Mouse (Mus musculus): ENCODE results near the gene Hsd17b14. TPM values are rescaled to one million over a fixed set of nuclear protein-coding genes. Genes with fewer than 3 reads are reported as not detected.

Gene Hsd17b14
- polyA plus RNA-seq, 1 experiment = 0.37 TPM

DNA sequence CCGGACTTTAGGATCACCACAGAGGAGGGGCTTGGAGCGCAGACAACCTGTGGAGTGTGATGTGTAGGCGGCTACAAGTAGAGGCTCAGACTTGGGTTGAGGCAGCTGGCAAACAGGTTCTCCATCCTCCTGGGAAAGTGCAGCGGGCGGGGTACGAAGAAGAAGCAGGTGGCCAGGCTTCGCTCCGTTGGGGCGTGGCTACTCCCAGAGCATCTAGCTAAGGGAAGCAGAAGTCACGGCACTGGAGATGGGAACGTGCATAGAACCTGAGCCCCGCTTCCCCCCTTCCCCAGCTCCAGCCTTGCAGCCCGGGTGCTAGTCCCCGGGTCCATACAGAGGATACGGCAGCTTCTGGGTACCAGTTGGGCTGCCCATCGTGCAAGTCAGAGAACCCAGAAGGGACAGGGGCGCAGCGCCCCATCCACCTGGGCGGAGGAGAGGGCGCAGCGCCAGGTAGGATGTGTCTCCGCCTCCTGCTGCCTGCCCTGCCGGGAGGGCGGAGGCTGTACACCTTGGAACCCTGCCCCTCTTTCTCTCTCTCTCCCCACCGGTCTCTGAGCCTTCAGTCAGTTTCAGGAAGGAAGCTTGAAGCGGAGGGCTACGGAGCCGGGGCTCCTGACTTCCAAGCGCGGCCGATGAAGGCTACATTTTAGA lies 62.5 kb downstream of the Hsd17b14 start, which contains the start of gene Fut1:
Fut1 (plus strand) TSS at position 248 of the 654 bp plus-strand sequence.
- Histone ChIP-seq H3K27ac (ENCODE audit: control insufficient read depth, insufficient read depth, low read depth, low read length) (no peak within 1 kb of the TSS), H3K4me3 (ENCODE audit: control insufficient read depth, low read depth, low read length) (peak within 1 kb of the TSS; percentile 3), H3K4me1 (ENCODE audit: control insufficient read depth, insufficient read depth, low read length) (peaks cover 6% of the 10 kb centered on the region), H3K27me3 (ENCODE audit: control insufficient read depth, insufficient read depth, low read length) (no peaks in the 10 kb centered on the region), H3K36me3 (ENCODE audit: control insufficient read depth, insufficient read depth, low read length) (no peaks in the 10 kb centered on the region)
- TF ChIP-seq POLR2A (IDR thresholded peaks at IDR 0.05; ENCODE audit: control insufficient read depth, low read depth, low read length) (no peak), CTCF (IDR thresholded peaks at IDR 0.05; ENCODE audit: control insufficient read depth, insufficient read depth, insufficient replicate concordance, low read depth, low read length) (no peak)

Other genes with a start within 250 kb of the Hsd17b14 start
- 52.2 and 54.8 TPM in 2 replicates for gene Trpm4, start 221.1 kb upstream of the Hsd17b14 start, polyA plus RNA-seq (2012; rRNA removed)
- gene Hrc, start 219.6 kb upstream of the Hsd17b14 start, polyA plus RNA-seq (2012; rRNA removed) = 0.10 and 0.22 TPM in 2 replicates
- 1.1 and 1.2 TPM in 2 replicates for gene Ppfia3, start 187.9 kb upstream of the Hsd17b14 start, polyA plus RNA-seq (2012; rRNA removed)
- 5.7 and 7.3 TPM in 2 replicates for gene Lin7b, start 184.3 kb upstream of the Hsd17b14 start, polyA plus RNA-seq (2012; rRNA removed)
- 180 and 202 TPM in 2 replicates for gene Snrnp70, start 159.2 kb upstream of the Hsd17b14 start, polyA plus RNA-seq (2012; rRNA removed)
- gene Kcna7, start 149.2 kb upstream of the Hsd17b14 start, polyA plus RNA-seq (2012; rRNA removed) = 0.99 and 1.1 TPM in 2 replicates
- gene Ntf5, start 141.2 kb upstream of the Hsd17b14 start, polyA plus RNA-seq (2012; rRNA removed) = 0.19 and 0.25 TPM in 2 replicates
- gene Lhb, start 134.1 kb upstream of the Hsd17b14 start, polyA plus RNA-seq (2012; rRNA removed) = 32.8 and 38.1 TPM in 2 replicates
- 1.7 and 2.3 TPM in 2 replicates for gene Gys1, start 120.0 kb upstream of the Hsd17b14 start, polyA plus RNA-seq (2012; rRNA removed)
- 173 and 197 TPM in 2 replicates for gene Ruvbl2, start 116.8 kb upstream of the Hsd17b14 start, polyA plus RNA-seq (2012; rRNA removed)
- gene Ftl1, start 95.0 kb upstream of the Hsd17b14 start, polyA plus RNA-seq (2012; rRNA removed) = 152 and 188 TPM in 2 replicates
- 24.9 and 26.3 TPM in 2 replicates for gene Bax, start 88.0 kb upstream of the Hsd17b14 start, polyA plus RNA-seq (2012; rRNA removed)
- gene Tulp2, start 73.0 kb upstream of the Hsd17b14 start, polyA plus RNA-seq (2012; rRNA removed) = 879 and 1,010 TPM in 2 replicates
- gene Gm45808, start 68.1 kb upstream of the Hsd17b14 start, polyA plus RNA-seq (2012; rRNA removed) = 0.81 TPM in 1 of 2 replicates, not detected in the other
- 3.0 and 3.4 TPM in 2 replicates for gene Dhdh, start 66.1 kb upstream of the Hsd17b14 start, polyA plus RNA-seq (2012; rRNA removed)
- 76.4 and 93.9 TPM in 2 replicates for gene Nucb1, start 44.5 kb upstream of the Hsd17b14 start, polyA plus RNA-seq (2012; rRNA removed)
- 5.9 and 8.5 TPM in 2 replicates for gene Ppp1r15a, start 28.6 kb upstream of the Hsd17b14 start, polyA plus RNA-seq (2012; rRNA removed)
- 12.6 and 12.9 TPM in 2 replicates for gene Plekha4, start 28.6 kb upstream of the Hsd17b14 start, polyA plus RNA-seq (2012; rRNA removed)
- gene Bcat2, start 15.3 kb downstream of the Hsd17b14 start, polyA plus RNA-seq (2012; rRNA removed) = 39.9 and 44.3 TPM in 2 replicates
- 3.6 and 3.7 TPM in 2 replicates for gene Fgf21, start 60.6 kb downstream of the Hsd17b14 start, polyA plus RNA-seq (2012; rRNA removed)
- gene Fut1, start 62.4 kb downstream of the Hsd17b14 start, polyA plus RNA-seq (2012; rRNA removed) = 0.08 and 0.21 TPM in 2 replicates
- 77.5 and 95.6 TPM in 2 replicates for gene Izumo1, start 66.9 kb downstream of the Hsd17b14 start, polyA plus RNA-seq (2012; rRNA removed)
- gene Rasip1, start 72.6 kb downstream of the Hsd17b14 start, polyA plus RNA-seq (2012; rRNA removed) = 5.1 and 5.4 TPM in 2 replicates
- 0.74 and 1.3 TPM in 2 replicates for gene Mamstr, start 85.1 kb downstream of the Hsd17b14 start, polyA plus RNA-seq (2012; rRNA removed)
- gene Fut2, start 111.5 kb downstream of the Hsd17b14 start, polyA plus RNA-seq (2012; rRNA removed) = 0.37 and 0.42 TPM in 2 replicates
- gene Ntn5, start 129.1 kb downstream of the Hsd17b14 start, polyA plus RNA-seq (2012; rRNA removed) = 6.5 and 10.8 TPM in 2 replicates
- 61.0 and 71.6 TPM in 2 replicates for gene Sec1, start 139.5 kb downstream of the Hsd17b14 start, polyA plus RNA-seq (2012; rRNA removed)
- gene Car11, start 144.9 kb downstream of the Hsd17b14 start, polyA plus RNA-seq (2012; rRNA removed) = 2.3 and 3.3 TPM in 2 replicates
- 11.2 and 12.9 TPM in 2 replicates for gene Dbp, start 150.2 kb downstream of the Hsd17b14 start, polyA plus RNA-seq (2012; rRNA removed)
- 517 and 652 TPM in 2 replicates for gene Rpl18, start 160.6 kb downstream of the Hsd17b14 start, polyA plus RNA-seq (2012; rRNA removed)
- gene Sphk2, start 163.1 kb downstream of the Hsd17b14 start, polyA plus RNA-seq (2012; rRNA removed) = 33.4 and 34.6 TPM in 2 replicates
- gene Fam83e, start 166.3 kb downstream of the Hsd17b14 start, polyA plus RNA-seq (2012; rRNA removed) = 145 and 176 TPM in 2 replicates
- gene Spaca4, start 170.9 kb downstream of the Hsd17b14 start, polyA plus RNA-seq (2012; rRNA removed) = 589 and 614 TPM in 2 replicates
- 23.1 and 26.1 TPM in 2 replicates for gene Lmtk3, start 228.8 kb downstream of the Hsd17b14 start, polyA plus RNA-seq (2012; rRNA removed)
- 8.8 and 9.5 TPM in 2 replicates for gene Sult2b1, start 229.8 kb downstream of the Hsd17b14 start, polyA plus RNA-seq (2012; rRNA removed)

Measured in testis, adult 2 months (tissue).